Mouse (Mus musculus) frontal cortex, postnatal 36 days (tissue): ENCODE results near the gene Ern1.

Experiments used
- DNase-seq, 2 experiments: peaks; one replicate each; pipeline ENCODE4 v3.0.0; 2022; ENCODE audit warnings: low spot score in 2 of 2

Gene Ern1

DNA sequence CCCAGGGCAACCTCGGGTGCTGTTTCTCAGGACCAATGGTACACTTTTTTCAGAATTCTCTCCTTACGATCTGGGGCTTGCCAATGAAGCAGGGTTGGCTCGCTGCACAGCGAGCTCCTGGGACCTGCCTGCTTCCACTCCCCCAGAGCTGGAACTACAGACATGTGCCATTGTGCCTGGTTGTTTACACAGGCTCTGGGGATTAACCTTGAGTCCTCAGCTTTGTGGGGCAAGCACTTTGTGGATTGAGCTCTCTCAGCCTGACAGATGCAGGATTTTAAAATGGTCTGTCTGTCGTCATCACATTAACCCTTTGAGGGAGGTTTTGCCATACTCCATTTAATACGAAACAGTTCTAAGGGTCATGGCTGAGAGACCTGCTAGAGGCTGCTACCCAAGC lies 142.7 kb downstream of the Ern1 start:
- no peak for DNase-seq
